Mouse (Mus musculus): ENCODE results near the gene Chad.
A peak's percentile ranks its signal among the peaks of the same experiment; 100 is the strongest.

Chad gene

GRCm38 (mm10) chr11:94548888-94549690 lies 15.8 kb upstream of the Chad start, which contains the start of gene Rsad1:
Gene Rsad1 (minus strand): TSS chr11:94549255.
- peak; percentile 74; the same call in 1 of the 2 replicates for TF ChIP-seq GATA4 (IDR thresholded peaks at IDR 0.05; ENCODE audit: insufficient replicate concordance, low read length)

- TF ChIP-seq GATA4 (IDR thresholded peaks at IDR 0.05; ENCODE audit: insufficient replicate concordance, low read length), result no peak
These were observed 15.0 kb upstream of the Chad start for GRCm38 (mm10) chr11:94549691-94550441.

GRCm38 (mm10) chr11:94550442-94550744 lies 14.5 kb upstream of the Chad start:
- TF ChIP-seq GATA4 (IDR thresholded peaks at IDR 0.05; ENCODE audit: insufficient replicate concordance, low read length), result no peak

GRCm38 (mm10) chr11:94558226-94558625 lies 6.6 kb upstream of the Chad start:
- TF ChIP-seq GATA4 (IDR thresholded peaks at IDR 0.05; ENCODE audit: insufficient replicate concordance, low read length), result no peak

GRCm38 (mm10) chr11:94563383-94563782 lies 1.5 kb upstream of the Chad start:
- no peak for TF ChIP-seq GATA4 (IDR thresholded peaks at IDR 0.05; ENCODE audit: insufficient replicate concordance, low read length)

GRCm38 (mm10) chr11:94563821-94564220 lies 1.0 kb upstream of the Chad start:
- TF ChIP-seq GATA4 (IDR thresholded peaks at IDR 0.05; ENCODE audit: insufficient replicate concordance, low read length), result no peak

- no peak for TF ChIP-seq GATA4 (IDR thresholded peaks at IDR 0.05; ENCODE audit: insufficient replicate concordance, low read length)
These were observed 268 bp downstream of the Chad start for GRCm38 (mm10) chr11:94565151-94565479.

GRCm38 (mm10) chr11:94566534-94566933 lies 1.7 kb downstream of the Chad start:
- no peak for TF ChIP-seq GATA4 (IDR thresholded peaks at IDR 0.05; ENCODE audit: insufficient replicate concordance, low read length)

- no peak for TF ChIP-seq GATA4 (IDR thresholded peaks at IDR 0.05; ENCODE audit: insufficient replicate concordance, low read length)
These were observed 2.5 kb downstream of the Chad start for GRCm38 (mm10) chr11:94567326-94567725.

- TF ChIP-seq GATA4 (IDR thresholded peaks at IDR 0.05; ENCODE audit: insufficient replicate concordance, low read length), result peak; percentile 79; the same call in 1 of the 2 replicates
These were observed 5.8 kb downstream of the Chad start for GRCm38 (mm10) chr11:94570612-94571011.

GRCm38 (mm10) chr11:94571850-94572249 lies 7.0 kb downstream of the Chad start:
- TF ChIP-seq GATA4 (IDR thresholded peaks at IDR 0.05; ENCODE audit: insufficient replicate concordance, low read length), result no peak

- no peak for TF ChIP-seq GATA4 (IDR thresholded peaks at IDR 0.05; ENCODE audit: insufficient replicate concordance, low read length)
These were observed 9.7 kb downstream of the Chad start for GRCm38 (mm10) chr11:94574560-94574959.

- no peak for TF ChIP-seq GATA4 (IDR thresholded peaks at IDR 0.05; ENCODE audit: insufficient replicate concordance, low read length)
These were observed 10.2 kb downstream of the Chad start for GRCm38 (mm10) chr11:94575036-94575435.

- TF ChIP-seq GATA4 (IDR thresholded peaks at IDR 0.05; ENCODE audit: insufficient replicate concordance, low read length), result no peak
These were observed 11.5 kb downstream of the Chad start for GRCm38 (mm10) chr11:94576361-94576760.

GRCm38 (mm10) chr11:94580111-94580740 lies 15.4 kb downstream of the Chad start:
- no peak for TF ChIP-seq GATA4 (IDR thresholded peaks at IDR 0.05; ENCODE audit: insufficient replicate concordance, low read length)

- TF ChIP-seq GATA4 (IDR thresholded peaks at IDR 0.05; ENCODE audit: insufficient replicate concordance, low read length), result no peak
These were observed 20.2 kb downstream of the Chad start for GRCm38 (mm10) chr11:94585091-94585490.
